Comparison of ENCODE assay signal across 26 mouse cellular contexts in the genomic region with DNA sequence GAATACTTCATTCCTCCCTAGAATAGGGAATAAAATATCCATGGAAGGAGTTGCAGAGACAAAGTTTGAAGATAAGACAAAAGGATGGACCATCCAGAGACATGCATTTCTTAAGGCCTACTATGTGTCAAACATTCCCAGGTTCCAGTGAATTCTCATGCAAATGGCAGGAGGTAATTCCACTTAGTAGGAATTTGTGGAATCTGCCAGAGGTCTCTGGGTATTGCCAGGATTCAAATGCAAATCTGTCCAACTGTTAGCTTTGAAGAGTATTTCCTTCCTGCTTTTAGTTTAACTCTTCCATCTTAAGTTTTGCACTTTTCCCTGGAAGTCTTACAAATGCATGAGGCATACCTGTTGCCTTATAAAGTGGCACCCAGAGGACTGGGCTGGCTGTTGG.
"Had no signal": no experiment of that assay in that cellular context is flagged by ENCODE, and none has a peak within 500 bp of the region (broad histone marks: within the 10 kb centered on the region; RNA-seq: fewer than 3 reads in every experiment).

No protein-coding gene starts in this region.

- DNase-seq: gastrocnemius, postnatal 14 days; gastrocnemius, postnatal 36 days; heart, adult 18-20 months; heart, postnatal 14 days; heart, postnatal 36 days; kidney, adult 11 months; kidney, adult 2 months; kidney, adult 9 months; kidney, postnatal 14 days; kidney, postnatal 4 days; left cerebral cortex, postnatal 4 days had no signal

- H3K9ac ChIP-seq: heart, embryonic 13.5 days; heart, embryonic 15.5 days; hindbrain, embryonic 13.5 days; hindbrain, embryonic 15.5 days; kidney, embryonic 15.5 days; limb, embryonic 13.5 days; limb, embryonic 15.5 days; liver, embryonic 12.5 days; liver, embryonic 14.5 days had no signal

- H3K4me1 ChIP-seq: heart, embryonic 13.5 days; heart, embryonic 15.5 days; hindbrain, embryonic 13.5 days; hindbrain, embryonic 15.5 days; kidney, embryonic 15.5 days; limb, embryonic 13.5 days; limb, embryonic 15.5 days; liver, embryonic 12.5 days had no signal

- H3K27ac ChIP-seq: heart, embryonic 13.5 days; heart, embryonic 15.5 days; hindbrain, embryonic 13.5 days; hindbrain, embryonic 15.5 days; hindbrain, postnatal 0 days; kidney, embryonic 15.5 days; kidney, postnatal 0 days; layer of hippocampus, adult 2 months; left cerebral cortex, adult 2 months; limb, embryonic 13.5 days; limb, embryonic 15.5 days; liver, embryonic 12.5 days; liver, embryonic 14.5 days had no signal

- H3K4me2 ChIP-seq: heart, embryonic 11.5 days; heart, embryonic 13.5 days; heart, embryonic 15.5 days; hindbrain, embryonic 13.5 days; hindbrain, embryonic 15.5 days; kidney, embryonic 15.5 days; limb, embryonic 13.5 days; limb, embryonic 15.5 days; liver, embryonic 12.5 days had no signal

- H3K9me3 ChIP-seq: heart, embryonic 13.5 days; heart, embryonic 15.5 days; hindbrain, embryonic 13.5 days; hindbrain, embryonic 15.5 days; kidney, embryonic 15.5 days; limb, embryonic 13.5 days; limb, embryonic 15.5 days; liver, embryonic 12.5 days had no signal

- ATAC-seq: hindbrain, postnatal 0 days; intestine, embryonic 16.5 days; liver, embryonic 12.5 days had no signal

- H3K27me3 ChIP-seq: heart, embryonic 13.5 days; heart, embryonic 15.5 days; hindbrain, embryonic 13.5 days; hindbrain, embryonic 15.5 days; kidney, embryonic 15.5 days; limb, embryonic 13.5 days; liver, embryonic 12.5 days had no signal

- H3K36me3 ChIP-seq: heart, embryonic 13.5 days; heart, embryonic 15.5 days; hindbrain, embryonic 13.5 days; hindbrain, embryonic 15.5 days; kidney, embryonic 15.5 days; limb, embryonic 13.5 days; limb, embryonic 15.5 days; liver, embryonic 12.5 days had no signal

- H3K4me3 ChIP-seq: heart, embryonic 13.5 days; heart, embryonic 15.5 days; hindbrain, embryonic 13.5 days; hindbrain, embryonic 15.5 days; kidney, embryonic 15.5 days; layer of hippocampus, adult 2 months; left cerebral cortex, adult 2 months; limb, embryonic 13.5 days; limb, embryonic 15.5 days; liver, embryonic 12.5 days had no signal
